Mouse (Mus musculus) cerebellum, adult 8-10 months (tissue): ENCODE data around the gene Tesmin.

Experiments
- DNase-seq: peaks from one replicate; pipeline ENCODE4 v3.0.0; 2022

Tesmin gene

GRCm38 (mm10) chr19:3394216-3394615 is 5.6 kb downstream of the Tesmin start:
- no peak for DNase-seq

- DNase-seq, result no peak
Measured at GRCm38 (mm10) chr19:3400057-3400456, 11.4 kb downstream of the Tesmin start.

DNA sequence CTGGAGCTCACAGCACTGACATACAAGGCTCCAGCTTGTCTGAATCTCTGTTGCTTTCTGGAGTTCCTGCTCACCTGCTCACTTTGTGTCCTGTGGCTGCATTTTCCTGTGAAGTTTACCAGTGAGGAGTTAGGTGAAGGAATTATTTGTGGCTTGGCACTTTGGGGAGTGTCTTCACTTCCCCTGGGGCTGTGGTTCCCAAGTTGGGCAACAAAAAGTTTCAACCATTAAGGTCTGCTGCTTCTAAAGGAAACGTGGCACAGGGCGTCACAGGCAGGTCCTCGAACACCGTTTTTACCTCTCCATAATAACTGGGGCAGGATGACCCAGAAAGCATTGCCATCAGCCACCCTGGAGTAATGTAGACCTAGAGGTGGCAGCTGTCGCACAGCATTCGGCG is 12.8 kb downstream of the Tesmin start:
- no peak for DNase-seq

GRCm38 (mm10) chr19:3401943-3402342 is 13.3 kb downstream of the Tesmin start:
- DNase-seq, result no peak

GRCm38 (mm10) chr19:3402390-3402789 is 13.7 kb downstream of the Tesmin start:
- no peak for DNase-seq

DNA sequence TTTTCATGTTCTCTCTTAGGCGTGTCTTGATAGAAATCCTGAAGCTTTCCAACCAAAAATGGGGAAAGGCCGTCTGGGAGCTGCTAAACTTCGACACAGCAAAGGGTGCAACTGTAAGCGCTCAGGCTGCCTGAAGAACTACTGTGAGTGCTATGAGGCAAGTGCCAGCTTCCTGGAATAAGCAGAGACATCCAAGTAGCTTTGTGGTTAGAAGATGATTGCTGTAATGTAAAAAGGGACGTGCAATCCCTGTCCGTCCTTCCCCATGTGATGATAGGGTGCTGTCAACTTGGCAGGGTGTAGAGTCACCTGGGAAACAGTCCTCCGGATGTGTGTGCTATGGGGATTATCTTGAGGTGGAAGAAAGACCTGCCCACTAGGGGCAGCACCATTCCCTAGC is 15.4 kb downstream of the Tesmin start:
- DNase-seq, result no peak

GRCm38 (mm10) chr19:3405531-3406281 is 17.0 kb downstream of the Tesmin start:
- no peak for DNase-seq

- no peak for DNase-seq
Measured at GRCm38 (mm10) chr19:3414268-3414733, 25.6 kb downstream of the Tesmin start, which contains the start of gene Gal. Gene Gal, minus strand, starts transcription at chr19:3414544.

DNA sequence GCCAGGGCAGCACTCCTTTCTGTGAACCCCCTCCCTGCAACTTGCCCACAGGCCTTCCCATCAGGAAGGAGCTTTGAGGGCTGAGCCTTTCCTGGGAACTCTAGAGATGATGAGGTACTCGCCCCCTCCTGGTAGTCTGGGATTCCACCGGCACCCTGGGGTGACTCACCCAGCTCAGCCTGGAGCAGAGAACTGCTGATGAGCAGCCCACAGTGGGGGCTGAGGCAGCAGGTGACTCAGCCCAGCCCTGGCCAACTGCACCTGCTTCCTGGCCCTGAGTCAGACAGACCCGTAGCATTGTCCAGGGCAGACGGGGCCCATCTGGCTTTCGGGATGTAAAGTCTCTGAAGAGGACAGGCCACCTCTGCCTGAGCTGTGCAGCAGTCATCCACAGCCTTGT is 30.6 kb downstream of the Tesmin start:
- DNase-seq, result no peak

- DNase-seq, result no peak
Measured at GRCm38 (mm10) chr19:3422488-3422887, 33.8 kb downstream of the Tesmin start.

- no peak for DNase-seq
Measured at GRCm38 (mm10) chr19:3422981-3423380, 34.3 kb downstream of the Tesmin start.

- DNase-seq, result no peak
Measured at GRCm38 (mm10) chr19:3424214-3424613, 35.6 kb downstream of the Tesmin start.

- DNase-seq, result no peak
Measured at GRCm38 (mm10) chr19:3428057-3428830, 39.6 kb downstream of the Tesmin start.

- DNase-seq, result no peak
Measured at GRCm38 (mm10) chr19:3429156-3429816, 40.6 kb downstream of the Tesmin start.

DNA sequence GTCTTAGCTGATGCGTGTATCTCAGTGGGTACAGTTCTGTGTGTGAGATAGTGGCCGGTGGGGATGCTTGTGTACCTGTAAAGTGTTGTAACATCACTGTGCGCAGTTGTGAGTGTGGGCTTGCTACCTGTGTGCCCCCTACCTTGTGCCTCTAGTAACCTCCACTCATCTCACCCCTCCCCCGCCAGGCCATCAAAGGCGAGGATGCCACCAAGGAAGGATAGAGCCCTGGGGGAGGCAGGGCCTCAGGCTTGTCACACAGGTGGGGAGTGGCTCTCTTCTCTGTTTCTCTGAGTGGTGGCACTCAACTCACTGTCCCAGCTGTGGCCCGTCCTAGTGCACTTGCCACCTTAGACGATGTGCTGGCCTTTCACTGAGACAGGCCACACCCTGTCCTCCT is 42.4 kb downstream of the Tesmin start:
- DNase-seq, result no peak

- no peak for DNase-seq
Measured at GRCm38 (mm10) chr19:3431969-3432368, 43.3 kb downstream of the Tesmin start.

DNA sequence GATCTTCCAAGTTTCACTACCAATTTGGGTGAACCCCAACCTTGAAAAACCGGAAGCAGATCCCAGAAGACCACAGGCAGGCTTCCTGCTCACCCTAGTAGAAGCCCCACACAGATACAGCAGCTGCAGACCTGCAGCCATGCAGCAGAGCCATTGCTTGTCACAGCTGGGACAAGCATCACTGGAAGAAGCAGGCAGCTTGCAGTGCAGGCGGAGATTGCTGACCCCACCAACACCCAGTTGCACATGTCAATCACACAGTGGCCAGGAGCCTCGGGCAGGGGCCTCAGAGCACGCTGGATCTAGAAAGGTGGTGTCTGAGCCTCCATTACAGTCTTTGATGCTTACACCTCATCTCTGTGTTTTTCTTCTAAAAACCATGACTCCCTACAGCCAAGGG is 45.5 kb downstream of the Tesmin start:
- no peak for DNase-seq

DNA sequence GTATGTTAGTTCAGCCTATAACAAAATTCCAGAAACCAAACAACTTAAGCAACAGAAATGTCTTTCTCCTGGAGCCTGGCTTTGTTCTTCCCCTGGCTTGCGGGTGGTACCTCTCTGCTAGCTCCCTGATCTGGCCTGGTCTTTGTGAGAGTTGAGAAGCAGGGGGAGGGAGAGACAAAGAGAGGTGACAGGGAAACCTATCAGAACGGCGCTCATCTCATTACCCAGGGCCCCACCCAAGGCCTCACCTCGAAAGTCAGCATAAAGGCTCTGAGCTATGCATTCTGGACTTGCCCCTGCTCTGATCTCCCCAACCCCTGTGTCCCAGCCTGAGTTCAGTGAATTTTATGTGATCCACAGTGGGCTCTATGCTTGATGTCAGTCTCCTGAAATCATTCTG is 46.0 kb downstream of the Tesmin start:
- no peak for DNase-seq

DNA sequence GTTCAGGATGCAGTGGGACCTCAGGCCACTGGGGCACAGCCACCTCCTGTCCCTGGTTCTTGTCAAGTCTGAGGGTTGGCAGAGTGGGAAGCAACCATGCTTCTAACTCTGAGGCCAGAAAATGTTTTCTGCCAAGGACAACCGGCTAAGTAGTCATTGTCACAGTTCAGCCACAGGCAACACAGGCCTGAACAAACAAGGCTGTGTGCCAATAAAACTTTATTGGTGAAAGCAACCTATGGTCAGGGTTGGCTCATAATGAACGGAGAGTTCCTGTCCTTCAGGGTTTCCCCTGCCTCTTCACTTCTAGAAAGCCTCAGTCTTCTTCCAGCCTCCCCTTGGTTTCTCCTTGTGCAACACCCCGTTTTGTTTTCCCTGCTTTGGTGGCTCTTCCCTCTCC is 47.2 kb downstream of the Tesmin start:
- DNase-seq, result no peak

- DNase-seq, result no peak
Measured at GRCm38 (mm10) chr19:3436840-3437239, 48.2 kb downstream of the Tesmin start.

GRCm38 (mm10) chr19:3437980-3438379 is 49.3 kb downstream of the Tesmin start:
- no peak for DNase-seq

GRCm38 (mm10) chr19:3440667-3441066 is 52.0 kb downstream of the Tesmin start:
- no peak for DNase-seq

DNA sequence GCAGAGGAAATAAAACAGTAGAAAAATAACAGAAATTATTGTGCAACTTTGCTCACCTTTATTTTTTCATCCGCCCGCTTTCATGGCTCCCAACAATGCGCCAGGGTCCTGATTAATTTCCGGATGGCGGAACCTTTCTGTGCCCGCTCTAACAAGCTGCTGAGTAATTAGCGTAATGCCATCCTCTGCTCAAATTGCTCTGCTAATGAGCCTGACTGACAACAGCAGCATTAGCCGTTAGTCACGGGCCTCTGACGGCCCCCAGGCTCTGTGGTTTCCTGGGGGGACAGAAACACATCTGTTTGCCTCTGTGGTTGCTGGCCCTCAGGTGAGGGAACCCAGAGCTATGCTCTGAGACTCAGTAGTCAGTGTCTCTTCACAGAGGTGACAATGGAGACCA is 52.4 kb downstream of the Tesmin start:
- DNase-seq, result no peak

GRCm38 (mm10) chr19:3447348-3447747 is 58.7 kb downstream of the Tesmin start:
- DNase-seq, result no peak
